Mouse (Mus musculus) limb, embryonic 11.5 days (tissue): ENCODE data around the gene Tpgs1. TPM values are rescaled to one million over a fixed set of nuclear protein-coding genes. Genes with fewer than 3 reads are reported as not detected.

Experiments used
- ATAC-seq: fragments of 200-750 bp; cut with Nextera tagmentation; 2 replicates; pipeline ENCODE4 v1.8.0; 2017; ENCODE audit warnings: low read depth; ENCODE audit not compliant: insufficient number of reproducible peaks, low FRiP score, low TSS enrichment
- DNase-seq: peaks from one replicate; pipeline ENCODE4 v3.0.0-alpha.2; 2015; ENCODE audit warnings: low spot score
- H3K27ac ChIP-seq: fragments of 300-500 bp; sonication (generic); replicated peaks from 2 replicates; pipeline ENCODE4 v1.5.1; 2014; ENCODE audit warnings: low read depth, mild to moderate bottlenecking, low read length
- H3K27me3 ChIP-seq: fragments of 300-500 bp; sonication (generic); 2 replicates; pipeline ENCODE4 v1.6.1; 2014; ENCODE audit warnings: mild to moderate bottlenecking, low read length, mixed read lengths; ENCODE audit not compliant: control insufficient read depth, insufficient read depth
- H3K36me3 ChIP-seq: fragments of 300-500 bp; sonication (generic); 2 replicates; pipeline ENCODE4 v1.6.1; 2014; ENCODE audit warnings: mild to moderate bottlenecking, low read length, moderate library complexity, mixed read lengths; ENCODE audit not compliant: control insufficient read depth, insufficient read depth
- H3K4me1 ChIP-seq: fragments of 300-500 bp; sonication (generic); 2 replicates; pipeline ENCODE4 v1.6.1; 2014; ENCODE audit warnings: low read length, mixed read lengths; ENCODE audit not compliant: control insufficient read depth, insufficient read depth
- H3K4me2 ChIP-seq: fragments of 300-500 bp; sonication (generic); 2 replicates; pipeline ENCODE4 v1.6.1; 2014; ENCODE audit warnings: low read depth, mild to moderate bottlenecking, moderate library complexity; ENCODE audit not compliant: severe bottlenecking
- H3K4me3 ChIP-seq: fragments of 300-500 bp; sonication (generic); 2 replicates; pipeline ENCODE4 v1.5.1; 2014; ENCODE audit warnings: low read depth, low read length
- H3K9ac ChIP-seq: fragments of 300-500 bp; sonication (generic); 2 replicates; pipeline ENCODE4 v1.6.1; 2014; ENCODE audit warnings: mild to moderate bottlenecking, low read length
- H3K9me3 ChIP-seq: fragments of 300-500 bp; sonication (generic); 2 replicates; pipeline ENCODE4 v1.6.1; 2016; ENCODE audit warnings: low read length; ENCODE audit not compliant: control insufficient read depth
- WGBS: fragments of 180-500 bp; shearing (Covaris S2); extraction: QIAGEN DNeasy Blood & Tissue Kit; methylation state at CpG from one replicate; pipeline ENCODE4 v1.1.7; 2014; 5-methylcytosine and 5-hydroxymethylcytosine counted together
- polyA plus RNA-seq: library from polyadenylated mRNA; unstranded; fragments of >200 nt; fragmentation: Nextera tagmentation; extraction: Ambion mirVana; gene quantifications from 2 replicates; pipeline ENCODE4 v1.2.1, GENCODE M21; 2014

Gene Tpgs1
- polyA plus RNA-seq, 1 experiment from 2014 or later = 70.9 TPM

- Histone ChIP-seq H3K36me3 (no peaks in the 10 kb centered on the region), H3K4me2 (peak within 1 kb of the TSS; percentile 95), H3K4me3 (peak within 1 kb of the TSS; percentile 69), H3K4me1 (0 out of 2 replicates have a peak, but pooled peaks cover 4% of the 10 kb centered on the region), H3K27me3 (peaks cover 23% of the 10 kb centered on the region), H3K27ac (no peak within 1 kb of the TSS), H3K9me3 (no peaks in the 10 kb centered on the region), H3K9ac (peak within 1 kb of the TSS; percentile 73)
- ATAC-seq = peak; percentile 75
- WGBS = under 1% methylated on average over 67 of the region's 116 CpGs
- DNase-seq = peak; percentile 83
These were observed 31.8 kb upstream of the Tpgs1 start, which contains the start of gene Shc2 for GRCm38 (mm10) chr10:79637128-79638110. Shc2 (minus strand) TSS chr10:79637918.

GRCm38 (mm10) chr10:79638486-79639204, 30.5 kb upstream of the Tpgs1 start:
- H3K4me1 ChIP-seq = 0 out of 2 replicates have a peak, but pooled peaks cover 4% of the 10 kb centered on the region
- H3K9me3 ChIP-seq = no peaks in the 10 kb centered on the region
- peak overlapping the region; percentile 28 for H3K4me2 ChIP-seq
- peaks cover 23% of the 10 kb centered on the region for H3K27me3 ChIP-seq
- H3K9ac ChIP-seq = peak overlapping the region; percentile 37; the same call in 1 of the 2 replicates
- DNase-seq (peak; percentile 61), ATAC-seq (0 out of 2 replicates have a peak, but pooled peaks have one; percentile 23)
- no peaks in the 10 kb centered on the region for H3K36me3 ChIP-seq
- 5% methylated on average over 23 of the region's 23 CpGs for WGBS
- no peak overlapping the region for H3K4me3 ChIP-seq
- H3K27ac ChIP-seq = no peak overlapping the region

GRCm38 (mm10) chr10:79645711-79646110, 23.5 kb upstream of the Tpgs1 start, which contains the start of gene Odf3l2:
Odf3l2 (minus strand) TSS chr10:79645738.
- no peak within 1 kb of the TSS for H3K9ac ChIP-seq
- no peak within 1 kb of the TSS for H3K27ac ChIP-seq
- H3K4me3 ChIP-seq = no peak within 1 kb of the TSS
- ATAC-seq (no peak), DNase-seq (no peak)
- H3K4me2 ChIP-seq = no peak within 1 kb of the TSS
- no peaks in the 10 kb centered on the region for H3K27me3 ChIP-seq
- no peaks in the 10 kb centered on the region for H3K4me1 ChIP-seq
- no peaks in the 10 kb centered on the region for H3K9me3 ChIP-seq
- no peaks in the 10 kb centered on the region for H3K36me3 ChIP-seq
- 72% methylated on average over 8 of the region's 8 CpGs for WGBS

GRCm38 (mm10) chr10:79649070-79649751, 20.0 kb upstream of the Tpgs1 start:
- DNase-seq = peak; percentile 87
- 0 out of 2 replicates have a peak, but pooled peaks have one; percentile 46 for ATAC-seq
- H3K4me1 ChIP-seq = no peaks in the 10 kb centered on the region
- no peaks in the 10 kb centered on the region for H3K36me3 ChIP-seq
- no peaks in the 10 kb centered on the region for H3K9me3 ChIP-seq
- no peak overlapping the region for H3K9ac ChIP-seq
- WGBS = 30% methylated on average over 7 of the region's 7 CpGs
- H3K4me3 ChIP-seq = no peak overlapping the region
- no peak overlapping the region for H3K27ac ChIP-seq
- H3K27me3 ChIP-seq = no peaks in the 10 kb centered on the region
- H3K4me2 ChIP-seq = no peak overlapping the region

- 78% methylated on average over 7 of the region's 7 CpGs for WGBS
These were observed 16.4 kb upstream of the Tpgs1 start for GRCm38 (mm10) chr10:79652789-79653188.

GRCm38 (mm10) chr10:79654946-79655395, 14.2 kb upstream of the Tpgs1 start:
- 32% methylated on average over 1 of the region's 1 CpGs for WGBS
- H3K27me3 ChIP-seq = no peaks in the 10 kb centered on the region
- ATAC-seq (peak; percentile 78; the same call in 1 of the 2 replicates), DNase-seq (peak; percentile 66)
- H3K27ac ChIP-seq = no peak overlapping the region
- no peak overlapping the region for H3K4me3 ChIP-seq
- no peaks in the 10 kb centered on the region for H3K9me3 ChIP-seq
- 0 out of 2 replicates have a peak, but pooled peaks cover 2% of the 10 kb centered on the region for H3K4me1 ChIP-seq
- no peak overlapping the region for H3K4me2 ChIP-seq
- H3K9ac ChIP-seq = no peak overlapping the region
- no peaks in the 10 kb centered on the region for H3K36me3 ChIP-seq

More at GRCm38 (mm10) chr10:79652789-79653188, 16.4 kb upstream of the Tpgs1 start:
- DNase-seq (no peak), ATAC-seq (no peak)
- H3K4me3 ChIP-seq = no peak overlapping the region
- H3K27me3 ChIP-seq = no peaks in the 10 kb centered on the region
- no peak overlapping the region for H3K9ac ChIP-seq
- no peaks in the 10 kb centered on the region for H3K36me3 ChIP-seq
- H3K4me2 ChIP-seq = no peak overlapping the region
- H3K27ac ChIP-seq = no peak overlapping the region
- 0 out of 2 replicates have a peak, but pooled peaks cover 2% of the 10 kb centered on the region for H3K4me1 ChIP-seq
- no peaks in the 10 kb centered on the region for H3K9me3 ChIP-seq

- Histone ChIP-seq H3K4me2 (no peak overlapping the region), H3K4me3 (no peak overlapping the region), H3K4me1 (0 out of 2 replicates have a peak, but pooled peaks cover 2% of the 10 kb centered on the region), H3K9me3 (no peaks in the 10 kb centered on the region), H3K9ac (no peak overlapping the region), H3K27ac (no peak overlapping the region), H3K36me3 (no peaks in the 10 kb centered on the region), H3K27me3 (no peaks in the 10 kb centered on the region)
- ATAC-seq (no peak), DNase-seq (peak; percentile 66)
- 21% methylated on average over 4 of the region's 4 CpGs for WGBS
These were observed 10.3 kb upstream of the Tpgs1 start for GRCm38 (mm10) chr10:79658829-79659228.
